Mouse (Mus musculus) v-Abl transformed pro-B cells (cell line): Measurements from ENCODE around the gene Nrxn3.

Experiments used
- in situ Hi-C, 2 experiments: fragments of 400-800 bp; cut with MboI; formaldehyde crosslinking; loops; one replicate each; pipeline ENCODE4 v1.15.1; 2025; ENCODE audit not compliant: unreplicated experiment in 2 of 2

Gene Nrxn3

GRCm38 (mm10) chr12:89016436-89016835 is 293.8 kb downstream of the Nrxn3 start:
- in situ Hi-C loops = no loop called here

- in situ Hi-C loops = no loop called here
Measured at GRCm38 (mm10) chr12:89025180-89025579, 302.5 kb downstream of the Nrxn3 start.

GRCm38 (mm10) chr12:89035984-89036618 is 313.4 kb downstream of the Nrxn3 start:
- in situ Hi-C loops = no loop called here

GRCm38 (mm10) chr12:89040151-89040550 is 317.5 kb downstream of the Nrxn3 start:
- in situ Hi-C loops = no loop called here

GRCm38 (mm10) chr12:89041429-89042107 is 318.9 kb downstream of the Nrxn3 start:
- in situ Hi-C loops = no loop called here

GRCm38 (mm10) chr12:89049279-89049678 is 326.6 kb downstream of the Nrxn3 start:
- in situ Hi-C loops = no loop called here

GRCm38 (mm10) chr12:89049686-89050085 is 327.0 kb downstream of the Nrxn3 start:
- in situ Hi-C loops = no loop called here

GRCm38 (mm10) chr12:89072436-89072835 is 349.8 kb downstream of the Nrxn3 start:
- in situ Hi-C loops = no loop called here

GRCm38 (mm10) chr12:89073167-89073743 is 350.6 kb downstream of the Nrxn3 start:
- in situ Hi-C loops = no loop called here

GRCm38 (mm10) chr12:89074551-89075295 is 352.0 kb downstream of the Nrxn3 start:
- in situ Hi-C loops = no loop called here

- in situ Hi-C loops = no loop called here
Measured at GRCm38 (mm10) chr12:89093806-89094479, 371.3 kb downstream of the Nrxn3 start.

GRCm38 (mm10) chr12:89097561-89097960 is 374.9 kb downstream of the Nrxn3 start:
- in situ Hi-C loops = no loop called here

- in situ Hi-C loops = no loop called here
Measured at GRCm38 (mm10) chr12:89106029-89106733, 383.5 kb downstream of the Nrxn3 start.

GRCm38 (mm10) chr12:89106881-89107584 is 384.4 kb downstream of the Nrxn3 start:
- in situ Hi-C loops = no loop called here

- in situ Hi-C loops = no loop called here
Measured at GRCm38 (mm10) chr12:89109779-89110335, 387.2 kb downstream of the Nrxn3 start.

GRCm38 (mm10) chr12:89128602-89129001 is 405.9 kb downstream of the Nrxn3 start:
- in situ Hi-C loops = no loop called here

GRCm38 (mm10) chr12:89129139-89129907 is 406.6 kb downstream of the Nrxn3 start:
- in situ Hi-C loops = no loop called here

GRCm38 (mm10) chr12:89134333-89134732 is 411.7 kb downstream of the Nrxn3 start:
- in situ Hi-C loops = loop anchor here (5.0 to 10.0 kb wide), 4 partner anchors 250 to 1720 kb away; no protein-coding TSS in a partner anchor
